Mouse (Mus musculus): ENCODE data around the gene Ppcdc. TPM values are rescaled to one million over a fixed set of nuclear protein-coding genes. Genes with fewer than 3 reads are reported as not detected.
"Not testable (repeated sequence)": the region's sequence is repeated elsewhere in the genome, so short reads cannot be mapped to it uniquely, and the experiment has no call there.

Gene Ppcdc
- polyA plus RNA-seq, 1 experiment from 2014 or later = 22.0 TPM

- H3K9me3 ChIP-seq (ENCODE audit: control insufficient read depth, low read length) = no peaks in the 10 kb centered on the region
- H3K9ac ChIP-seq (ENCODE audit: low read depth, low read length) = peak overlapping the region; percentile 17; the same call in 1 of the 2 replicates
- H3K4me2 ChIP-seq = no peak overlapping the region
- H3K4me1 ChIP-seq (replicated peaks; ENCODE audit: control insufficient read depth, insufficient read depth, low read length) = peaks cover 37% of the 10 kb centered on the region
- 0 out of 2 replicates have a peak, but pooled peaks cover 3% of the 10 kb centered on the region for H3K36me3 ChIP-seq (ENCODE audit: control insufficient read depth, insufficient read depth, low read length)
- no peaks in the 10 kb centered on the region for H3K27me3 ChIP-seq (replicated peaks; ENCODE audit: control insufficient read depth, insufficient read depth, low read length)
- ATAC-seq (replicated peaks; ENCODE audit: low FRiP score) = no peak
- no peak overlapping the region for H3K4me3 ChIP-seq (ENCODE audit: low read depth, low read length)
- no peak overlapping the region for H3K27ac ChIP-seq (ENCODE audit: low read depth, low read length)
- 60% methylated on average over 11 of the region's 11 CpGs for WGBS
- no peak for DNase-seq (ENCODE audit: low spot score)
These were observed 5.3 kb downstream of the Ppcdc start for GRCm38 (mm10) chr9:57434405-57435165.

- H3K27ac ChIP-seq (ENCODE audit: low read depth, low read length) = peak overlapping the region; percentile 32; the same call in 1 of the 2 replicates
- peaks cover 28% of the 10 kb centered on the region for H3K4me1 ChIP-seq (replicated peaks; ENCODE audit: control insufficient read depth, insufficient read depth, low read length)
- 0 out of 2 replicates have a peak, but pooled peaks cover 3% of the 10 kb centered on the region for H3K36me3 ChIP-seq (ENCODE audit: control insufficient read depth, insufficient read depth, low read length)
- H3K27me3 ChIP-seq (replicated peaks; ENCODE audit: control insufficient read depth, insufficient read depth, low read length) = no peaks in the 10 kb centered on the region
- H3K4me2 ChIP-seq = no peak overlapping the region
- 17% methylated on average over 11 of the region's 11 CpGs for WGBS
- H3K9me3 ChIP-seq (ENCODE audit: control insufficient read depth, low read length) = no peaks in the 10 kb centered on the region
- peak; percentile 66 for DNase-seq (ENCODE audit: low spot score)
- H3K9ac ChIP-seq (ENCODE audit: low read depth, low read length) = peak overlapping the region; percentile 30; the same call in 1 of the 2 replicates
- no peak overlapping the region for H3K4me3 ChIP-seq (ENCODE audit: low read depth, low read length)
- ATAC-seq (replicated peaks; ENCODE audit: low FRiP score) = peak; percentile 50; the same call in 1 of the 2 replicates
These were observed 6.6 kb downstream of the Ppcdc start for GRCm38 (mm10) chr9:57433097-57434032.

GRCm38 (mm10) chr9:57432480-57432879 lies 7.4 kb downstream of the Ppcdc start:
- H3K4me1 ChIP-seq (replicated peaks; ENCODE audit: control insufficient read depth, insufficient read depth, low read length) = peaks cover 26% of the 10 kb centered on the region
- no peak for DNase-seq (ENCODE audit: low spot score)
- no peak overlapping the region for H3K27ac ChIP-seq (ENCODE audit: low read depth, low read length)
- H3K4me2 ChIP-seq = no peak overlapping the region
- H3K27me3 ChIP-seq (replicated peaks; ENCODE audit: control insufficient read depth, insufficient read depth, low read length) = no peaks in the 10 kb centered on the region
- WGBS = 85% methylated on average over 3 of the region's 3 CpGs
- no peak for ATAC-seq (replicated peaks; ENCODE audit: low FRiP score)
- no peaks in the 10 kb centered on the region for H3K9me3 ChIP-seq (ENCODE audit: control insufficient read depth, low read length)
- 0 out of 2 replicates have a peak, but pooled peaks cover 3% of the 10 kb centered on the region for H3K36me3 ChIP-seq (ENCODE audit: control insufficient read depth, insufficient read depth, low read length)
- H3K4me3 ChIP-seq (ENCODE audit: low read depth, low read length) = no peak overlapping the region
- no peak overlapping the region for H3K9ac ChIP-seq (ENCODE audit: low read depth, low read length)

GRCm38 (mm10) chr9:57431202-57431601 lies 8.7 kb downstream of the Ppcdc start:
- no peak for ATAC-seq (replicated peaks; ENCODE audit: low FRiP score)
- WGBS = 64% methylated on average over 9 of the region's 9 CpGs
- no peak overlapping the region for H3K9ac ChIP-seq (ENCODE audit: low read depth, low read length)
- H3K4me2 ChIP-seq = no peak overlapping the region
- no peak overlapping the region for H3K4me3 ChIP-seq (ENCODE audit: low read depth, low read length)
- 0 out of 2 replicates have a peak, but pooled peaks cover 3% of the 10 kb centered on the region for H3K36me3 ChIP-seq (ENCODE audit: control insufficient read depth, insufficient read depth, low read length)
- DNase-seq (ENCODE audit: low spot score) = no peak
- H3K27me3 ChIP-seq (replicated peaks; ENCODE audit: control insufficient read depth, insufficient read depth, low read length) = no peaks in the 10 kb centered on the region
- H3K27ac ChIP-seq (ENCODE audit: low read depth, low read length) = no peak overlapping the region
- peaks cover 24% of the 10 kb centered on the region for H3K4me1 ChIP-seq (replicated peaks; ENCODE audit: control insufficient read depth, insufficient read depth, low read length)
- no peaks in the 10 kb centered on the region for H3K9me3 ChIP-seq (ENCODE audit: control insufficient read depth, low read length)

GRCm38 (mm10) chr9:57428391-57428790 lies 11.5 kb downstream of the Ppcdc start:
- Histone ChIP-seq H3K27ac (ENCODE audit: low read depth, low read length) (no peak overlapping the region), H3K9me3 (ENCODE audit: control insufficient read depth, low read length) (no peaks in the 10 kb centered on the region), H3K4me1 (replicated peaks; ENCODE audit: control insufficient read depth, insufficient read depth, low read length) (peaks cover 15% of the 10 kb centered on the region), H3K4me2 (no peak overlapping the region), H3K4me3 (ENCODE audit: low read depth, low read length) (no peak overlapping the region), H3K36me3 (ENCODE audit: control insufficient read depth, insufficient read depth, low read length) (0 out of 2 replicates have a peak, but pooled peaks cover 3% of the 10 kb centered on the region), H3K27me3 (replicated peaks; ENCODE audit: control insufficient read depth, insufficient read depth, low read length) (no peaks in the 10 kb centered on the region), H3K9ac (ENCODE audit: low read depth, low read length) (no peak overlapping the region)
- WGBS = 48% methylated on average over 4 of the region's 4 CpGs
- ATAC-seq (replicated peaks; ENCODE audit: low FRiP score) = no peak
- no peak for DNase-seq (ENCODE audit: low spot score)

- WGBS = 50% methylated on average over 4 of the region's 4 CpGs
- H3K4me2 ChIP-seq = no peak overlapping the region
- no peak for ATAC-seq (replicated peaks; ENCODE audit: low FRiP score)
- no peak overlapping the region for H3K9ac ChIP-seq (ENCODE audit: low read depth, low read length)
- no peaks in the 10 kb centered on the region for H3K36me3 ChIP-seq (ENCODE audit: control insufficient read depth, insufficient read depth, low read length)
- peaks cover 10% of the 10 kb centered on the region for H3K4me1 ChIP-seq (replicated peaks; ENCODE audit: control insufficient read depth, insufficient read depth, low read length)
- no peak for DNase-seq (ENCODE audit: low spot score)
- no peak overlapping the region for H3K27ac ChIP-seq (ENCODE audit: low read depth, low read length)
- no peaks in the 10 kb centered on the region for H3K27me3 ChIP-seq (replicated peaks; ENCODE audit: control insufficient read depth, insufficient read depth, low read length)
- H3K9me3 ChIP-seq (ENCODE audit: control insufficient read depth, low read length) = no peaks in the 10 kb centered on the region
- no peak overlapping the region for H3K4me3 ChIP-seq (ENCODE audit: low read depth, low read length)
These were observed 12.0 kb downstream of the Ppcdc start for GRCm38 (mm10) chr9:57427937-57428336.

GRCm38 (mm10) chr9:57427123-57427522 lies 12.8 kb downstream of the Ppcdc start:
- ATAC-seq (replicated peaks; ENCODE audit: low FRiP score); H3K36me3 ChIP-seq (ENCODE audit: control insufficient read depth, insufficient read depth, low read length); H3K4me3 ChIP-seq (ENCODE audit: low read depth, low read length); H3K4me1 ChIP-seq (replicated peaks; ENCODE audit: control insufficient read depth, insufficient read depth, low read length); H3K4me2 ChIP-seq; H3K9me3 ChIP-seq (ENCODE audit: control insufficient read depth, low read length); H3K9ac ChIP-seq (ENCODE audit: low read depth, low read length); H3K27me3 ChIP-seq (replicated peaks; ENCODE audit: control insufficient read depth, insufficient read depth, low read length); H3K27ac ChIP-seq (ENCODE audit: low read depth, low read length); DNase-seq (ENCODE audit: low spot score): not testable (repeated sequence)
- 84% methylated on average over 4 of the region's 4 CpGs for WGBS

- Histone ChIP-seq H3K9ac (ENCODE audit: low read depth, low read length) (no peak overlapping the region), H3K9me3 (ENCODE audit: control insufficient read depth, low read length) (no peaks in the 10 kb centered on the region), H3K36me3 (ENCODE audit: control insufficient read depth, insufficient read depth, low read length) (no peaks in the 10 kb centered on the region), H3K4me3 (ENCODE audit: low read depth, low read length) (no peak overlapping the region), H3K4me1 (replicated peaks; ENCODE audit: control insufficient read depth, insufficient read depth, low read length) (peaks cover 21% of the 10 kb centered on the region), H3K27me3 (replicated peaks; ENCODE audit: control insufficient read depth, insufficient read depth, low read length) (no peaks in the 10 kb centered on the region), H3K4me2 (no peak overlapping the region), H3K27ac (ENCODE audit: low read depth, low read length) (0 out of 2 replicates have a peak overlapping the region, but pooled peaks have one; percentile 32)
- ATAC-seq (replicated peaks; ENCODE audit: low FRiP score) = 0 out of 2 replicates have a peak, but pooled peaks have one; percentile 44
- no peak for DNase-seq (ENCODE audit: low spot score)
- 54% methylated on average over 3 of the region's 3 CpGs for WGBS
These were observed 14.8 kb downstream of the Ppcdc start for GRCm38 (mm10) chr9:57425116-57425515.
